Mouse (Mus musculus) lung, embryonic 15.5 days (tissue): ENCODE measurements around the gene Vmn1r87. TPM values are rescaled to one million over a fixed set of nuclear protein-coding genes. Genes with fewer than 3 reads are reported as not detected.
A peak's percentile ranks its signal among the peaks of the same experiment; 100 is the strongest.
"Not testable (repeated sequence)": the region's sequence is repeated elsewhere in the genome, so short reads cannot be mapped to it uniquely, and the experiment has no call there.

ENCODE experiments used
- ATAC-seq: fragments of 200-750 bp; cut with Nextera tagmentation; 2 replicates; pipeline ENCODE4 v1.8.0; 2017; ENCODE audit warnings: moderate number of reproducible peaks, borderline replicate concordance; ENCODE audit not compliant: low FRiP score, low TSS enrichment; ENCODE audit errors: extremely low read depth
- H3K27ac ChIP-seq: fragments of 300-500 bp; sonication (generic); 2 replicates; pipeline ENCODE4 v1.5.1; 2015; ENCODE audit warnings: moderate library complexity, mild to moderate bottlenecking, inconsistent platforms
- H3K27me3 ChIP-seq: fragments of 300-500 bp; sonication (generic); 2 replicates; pipeline ENCODE4 v1.6.1; 2015; ENCODE audit warnings: inconsistent platforms
- H3K36me3 ChIP-seq: fragments of 300-500 bp; sonication (generic); 2 replicates; pipeline ENCODE4 v1.6.1; 2015; ENCODE audit warnings: inconsistent platforms
- H3K4me1 ChIP-seq: fragments of 300-500 bp; sonication (generic); 2 replicates; pipeline ENCODE4 v1.6.1; 2015; ENCODE audit warnings: inconsistent platforms
- H3K4me2 ChIP-seq: fragments of 300-500 bp; sonication (generic); 2 replicates; pipeline ENCODE4 v1.6.1; 2015; ENCODE audit warnings: inconsistent platforms, mild to moderate bottlenecking, moderate library complexity
- H3K4me3 ChIP-seq: fragments of 300-500 bp; sonication (generic); 2 replicates; pipeline ENCODE4 v1.5.1; 2015; ENCODE audit warnings: mild to moderate bottlenecking, inconsistent platforms
- H3K9ac ChIP-seq: fragments of 300-500 bp; sonication (generic); 2 replicates; pipeline ENCODE4 v1.6.1; 2015; ENCODE audit warnings: inconsistent platforms
- H3K9me3 ChIP-seq: fragments of 300-500 bp; sonication (generic); 2 replicates; pipeline ENCODE4 v1.6.1; 2016; ENCODE audit warnings: inconsistent platforms
- WGBS: fragments of 180-500 bp; shearing (Covaris S2); methylation state at CpG from one replicate; pipeline ENCODE4 v1.1.7; 2015; 5-methylcytosine and 5-hydroxymethylcytosine counted together
- polyA plus RNA-seq: library from polyadenylated mRNA; unstranded; fragments of >200 nt; fragmentation: Nextera tagmentation; extraction: Ambion mirVana; gene quantifications from 2 replicates; pipeline ENCODE4 v1.2.1, GENCODE M21; 2015

The Vmn1r87 gene
- not detected in 2 replicates for polyA plus RNA-seq

DNA sequence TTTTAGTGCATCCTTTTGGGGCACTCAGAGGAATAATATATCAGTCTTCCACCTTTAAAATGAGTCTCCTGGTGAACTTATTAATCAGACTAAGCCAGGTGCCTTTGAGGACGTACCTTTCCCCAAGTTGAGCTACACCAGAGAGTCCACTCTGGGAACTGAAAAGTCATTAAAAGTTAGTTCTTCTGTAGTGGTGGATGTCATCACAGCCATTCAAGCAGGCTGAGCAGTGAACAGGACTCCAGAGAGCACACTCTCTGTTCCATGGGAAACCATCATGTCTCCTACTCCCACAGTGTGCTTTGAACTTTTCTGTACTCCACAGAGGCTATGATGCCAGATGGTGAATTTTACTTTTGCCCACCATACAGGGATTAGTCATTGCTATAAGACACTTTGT, at the start of gene Vmn1r87:
Gene Vmn1r87, minus strand, starts transcription at position 101 of the 400 bp plus-strand sequence.
- Histone ChIP-seq H3K36me3 (no peaks in the 10 kb centered on the region), H3K4me2 (no peak within 1 kb of the TSS), H3K4me1 (no peaks in the 10 kb centered on the region), H3K4me3 (no peak within 1 kb of the TSS), H3K27me3 (no peaks in the 10 kb centered on the region), H3K9ac (no peak within 1 kb of the TSS), H3K9me3 (no peaks in the 10 kb centered on the region), H3K27ac (no peak within 1 kb of the TSS)
- ATAC-seq = no peak
- WGBS = 79% methylated on average over 1 of the region's 1 CpGs

DNA sequence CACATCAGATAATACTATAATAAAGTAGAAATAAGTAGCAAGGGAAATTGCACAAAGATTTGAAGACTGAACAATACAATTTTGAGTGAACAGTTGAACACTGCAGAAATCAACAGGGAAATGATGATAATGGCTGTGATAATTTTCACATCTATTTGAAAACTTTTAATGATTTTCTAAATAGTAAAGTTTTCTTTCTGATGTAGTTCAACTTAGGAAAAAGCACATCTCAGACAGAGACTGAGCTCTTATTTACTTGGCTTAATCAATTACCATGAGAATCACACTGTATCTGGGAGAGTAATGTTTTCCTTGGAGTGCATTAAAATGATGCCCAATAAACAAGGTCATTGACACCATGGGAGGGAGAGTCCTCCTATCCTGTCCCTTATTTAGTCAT, 19.3 kb upstream of the Vmn1r87 start, which contains the start of gene Vmn1r88:
Gene Vmn1r88, plus strand, starts transcription at position 301 of the 400 bp plus-strand sequence.
- H3K9ac ChIP-seq = no peak within 1 kb of the TSS

DNA sequence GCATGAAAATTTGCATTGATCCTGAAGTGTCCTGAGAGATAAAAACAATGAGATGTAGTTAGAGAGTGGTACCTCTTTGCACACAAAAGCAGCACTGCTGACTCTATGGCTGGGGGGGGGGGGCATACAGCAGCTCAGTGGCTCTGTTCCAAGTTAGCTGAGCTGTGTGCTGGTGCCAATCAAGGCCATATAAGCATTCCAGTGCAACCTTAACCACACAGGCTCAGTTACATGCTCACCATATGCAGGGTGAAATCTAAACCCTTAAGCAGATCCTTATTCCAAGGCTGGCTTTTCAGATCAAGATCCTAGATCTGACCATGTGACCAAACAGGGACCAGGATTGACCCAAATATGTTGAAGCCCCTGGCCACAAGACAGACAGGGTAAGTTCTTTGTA, 2.6 kb downstream of the Vmn1r87 start:
- Histone ChIP-seq H3K27me3 (no peaks in the 10 kb centered on the region), H3K9me3 (no peaks in the 10 kb centered on the region), H3K27ac (no peak overlapping the region), H3K4me2 (no peak overlapping the region), H3K4me3 (no peak overlapping the region), H3K4me1 (no peaks in the 10 kb centered on the region), H3K36me3 (no peaks in the 10 kb centered on the region), H3K9ac (no peak overlapping the region)
- no peak for ATAC-seq

More for the DNA sequence above, 19.3 kb upstream of the Vmn1r87 start, which contains the start of gene Vmn1r88:
- no peak within 1 kb of the TSS for H3K27ac ChIP-seq
- H3K27me3 ChIP-seq = no peaks in the 10 kb centered on the region
- no peaks in the 10 kb centered on the region for H3K4me1 ChIP-seq
- H3K4me2 ChIP-seq = no peak within 1 kb of the TSS
- no peak for ATAC-seq
- no peaks in the 10 kb centered on the region for H3K9me3 ChIP-seq
- no peaks in the 10 kb centered on the region for H3K36me3 ChIP-seq
- H3K4me3 ChIP-seq = no peak within 1 kb of the TSS

GRCm38 (mm10) chr7:13131856-13132255, 8.1 kb downstream of the Vmn1r87 start:
- H3K9ac ChIP-seq = no peak overlapping the region
- no peaks in the 10 kb centered on the region for H3K4me1 ChIP-seq
- no peaks in the 10 kb centered on the region for H3K36me3 ChIP-seq
- WGBS = 86% methylated on average over 2 of the region's 2 CpGs
- no peak overlapping the region for H3K4me2 ChIP-seq
- H3K27ac ChIP-seq = no peak overlapping the region
- no peaks in the 10 kb centered on the region for H3K9me3 ChIP-seq
- no peak for ATAC-seq
- H3K27me3 ChIP-seq = no peaks in the 10 kb centered on the region
- H3K4me3 ChIP-seq = no peak overlapping the region

- peak overlapping the region; percentile 46 for H3K4me2 ChIP-seq
- H3K9me3 ChIP-seq, H3K27me3 ChIP-seq, H3K36me3 ChIP-seq, H3K4me1 ChIP-seq, H3K27ac ChIP-seq, H3K9ac ChIP-seq, H3K4me3 ChIP-seq: not testable (repeated sequence)
- WGBS = under 1% methylated on average over 19 of the region's 34 CpGs
- peak; percentile 86 for ATAC-seq
Observed at GRCm38 (mm10) chr7:13123554-13124153, 16.3 kb downstream of the Vmn1r87 start.

DNA sequence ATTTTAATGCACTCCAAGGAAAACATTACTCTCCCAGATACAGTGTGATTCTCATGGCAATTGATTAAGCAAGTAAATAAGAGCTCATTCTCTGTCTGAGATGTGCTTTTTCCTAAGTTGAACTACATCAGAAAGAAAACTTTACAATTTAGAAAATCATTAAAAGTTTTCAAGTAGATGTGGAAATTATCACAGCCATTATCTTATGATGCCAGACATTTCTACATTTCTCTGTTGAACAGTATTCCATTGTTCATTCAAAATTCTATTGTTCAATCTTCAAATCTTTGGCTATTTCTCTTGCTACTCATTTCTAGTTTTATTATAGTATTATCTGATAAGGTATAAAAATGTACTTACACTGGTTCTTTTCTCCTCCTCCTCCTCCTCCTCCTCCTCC, 20.1 kb downstream of the Vmn1r87 start, which contains the start of gene Vmn1r86:
Gene Vmn1r86, minus strand, starts transcription at position 101 of the 400 bp plus-strand sequence.
- no peak within 1 kb of the TSS for H3K9ac ChIP-seq
- no peaks in the 10 kb centered on the region for H3K27me3 ChIP-seq
- no peak within 1 kb of the TSS for H3K4me2 ChIP-seq
- no peaks in the 10 kb centered on the region for H3K9me3 ChIP-seq
- no peak within 1 kb of the TSS for H3K4me3 ChIP-seq
- no peaks in the 10 kb centered on the region for H3K4me1 ChIP-seq
- H3K36me3 ChIP-seq = no peaks in the 10 kb centered on the region
- no peak within 1 kb of the TSS for H3K27ac ChIP-seq
- ATAC-seq = no peak

- H3K4me2 ChIP-seq = no peak within 1 kb of the TSS
- no peak within 1 kb of the TSS for H3K9ac ChIP-seq
- no peaks in the 10 kb centered on the region for H3K27me3 ChIP-seq
- no peaks in the 10 kb centered on the region for H3K9me3 ChIP-seq
- no peaks in the 10 kb centered on the region for H3K36me3 ChIP-seq
- H3K27ac ChIP-seq = no peak within 1 kb of the TSS
- H3K4me3 ChIP-seq = no peak within 1 kb of the TSS
- WGBS = 45% methylated on average over 3 of the region's 3 CpGs
- H3K4me1 ChIP-seq = no peaks in the 10 kb centered on the region
- ATAC-seq = no peak
Observed at GRCm38 (mm10) chr7:13095073-13095472, 44.9 kb downstream of the Vmn1r87 start, which contains the start of gene Vmn1r85. Vmn1r85 (minus strand) TSS chr7:13095173.

Other genes with a start within 250 kb of the Vmn1r87 start
- 16.1 and 17.1 TPM in 2 replicates for gene Zscan22, start 242.3 kb downstream of the Vmn1r87 start, polyA plus RNA-seq
- 1,008 and 1,109 TPM in 2 replicates for gene Rps5, start 217.9 kb downstream of the Vmn1r87 start, polyA plus RNA-seq
- gene Rnf225, start 212.7 kb downstream of the Vmn1r87 start, polyA plus RNA-seq = 0.98 and 1.3 TPM in 2 replicates
- gene Zfp324, start 174.3 kb downstream of the Vmn1r87 start, polyA plus RNA-seq = 10.9 and 11.0 TPM in 2 replicates
- gene Zfp446, start 162.3 kb downstream of the Vmn1r87 start, polyA plus RNA-seq = 9.7 and 10.5 TPM in 2 replicates
- 0.09 TPM in 1 of 2 replicates, not detected in the other for gene Slc27a5, start 142.0 kb downstream of the Vmn1r87 start, polyA plus RNA-seq
- gene Trim28, start 141.0 kb downstream of the Vmn1r87 start, polyA plus RNA-seq = 294 and 302 TPM in 2 replicates
- 24.8 and 27.8 TPM in 2 replicates for gene Zbtb45, start 130.1 kb downstream of the Vmn1r87 start, polyA plus RNA-seq
- gene Chmp2a, start 105.3 kb downstream of the Vmn1r87 start, polyA plus RNA-seq = 138 and 140 TPM in 2 replicates
- gene Ube2m, start 101.9 kb downstream of the Vmn1r87 start, polyA plus RNA-seq = 114 and 122 TPM in 2 replicates
- gene Mzf1, start 85.4 kb downstream of the Vmn1r87 start, polyA plus RNA-seq = 2.9 and 3.1 TPM in 2 replicates
- not detected in 2 replicates for gene Vmn1r85, start 45.0 kb downstream of the Vmn1r87 start, polyA plus RNA-seq
- gene Vmn1r86, start 20.2 kb downstream of the Vmn1r87 start, polyA plus RNA-seq = not detected in 2 replicates
- gene Vmn1r88, start 19.4 kb upstream of the Vmn1r87 start, polyA plus RNA-seq = not detected in 2 replicates
- not detected in 2 replicates for gene Vmn1r89, start 72.9 kb upstream of the Vmn1r87 start, polyA plus RNA-seq
- 101 and 113 TPM in 2 replicates for gene Lig1, start 137.1 kb upstream of the Vmn1r87 start, polyA plus RNA-seq
- gene Zswim9, start 138.6 kb upstream of the Vmn1r87 start, polyA plus RNA-seq = 8.5 and 10.0 TPM in 2 replicates
- 1.3 and 1.4 TPM in 2 replicates for gene Pla2g4c, start 184.5 kb upstream of the Vmn1r87 start, polyA plus RNA-seq